Mouse (Mus musculus) cerebellum, adult 2 months (tissue): ENCODE measurements around the gene Bms1. TPM values are rescaled to one million over a fixed set of nuclear protein-coding genes. Genes with fewer than 3 reads are reported as not detected.

ENCODE experiments used
- DNase-seq, 2 experiments: peaks; one replicate each; pipeline ENCODE4 v3.0.0; 2021
- H3K27ac ChIP-seq: fragments of 200-500 bp; 2 replicates; pipeline ENCODE4 v1.5.1; 2012; ENCODE audit warnings: low read length, control low read depth, inconsistent platforms; ENCODE audit not compliant: insufficient read depth
- H3K27me3 ChIP-seq: fragments of 200-500 bp; 2 replicates; pipeline ENCODE4 v1.6.1; 2012; ENCODE audit warnings: inconsistent platforms, mild to moderate bottlenecking, low read length, moderate library complexity; ENCODE audit not compliant: control insufficient read depth, insufficient read depth
- H3K4me1 ChIP-seq: fragments of 200-500 bp; 2 replicates; pipeline ENCODE4 v1.6.1; 2011; ENCODE audit warnings: low read length; ENCODE audit not compliant: control insufficient read depth, insufficient read depth
- H3K4me3 ChIP-seq: fragments of 200-500 bp; replicated peaks from 2 replicates; pipeline ENCODE3; 2011; ENCODE audit warnings: mild to moderate bottlenecking, low read depth, low read length, control low read depth; ENCODE audit not compliant: insufficient read depth
- CTCF ChIP-seq: fragments of 200-500 bp; IDR thresholded peaks from 2 replicates; pipeline ENCODE4 v1.5.1; 2011; ENCODE audit warnings: low read depth, mild to moderate bottlenecking, control low read depth, low read length, moderate library complexity, borderline replicate concordance; ENCODE audit not compliant: insufficient read depth
- POLR2A ChIP-seq: fragments of 200-500 bp; IDR thresholded peaks from 2 replicates; pipeline ENCODE4 v1.6.1; 2011; ENCODE audit warnings: low read length, control low read depth, borderline replicate concordance; ENCODE audit not compliant: insufficient read depth
- WGBS: fragments of 180-500 bp; shearing (Covaris S2); methylation state at CpG from one replicate; pipeline ENCODE4 v1.1.7; 2018; 5-methylcytosine and 5-hydroxymethylcytosine counted together
- polyA plus RNA-seq: library from polyadenylated mRNA; depleted of rRNA; stranded (reverse); fragments of >200 nt; gene quantifications from 2 replicates; pipeline ENCODE4 v1.2.3, GENCODE M21; 2012; rRNA removed

The Bms1 gene
- polyA plus RNA-seq: 18.9 and 19.5 TPM in 2 replicates

GRCm38 (mm10) chr6:118419050-118419920 is at the start of gene Bms1:
Gene Bms1, minus strand, starts transcription at chr6:118419474.
- TF ChIP-seq CTCF (peak; percentile 84), POLR2A (peak; percentile 92)
- Histone ChIP-seq H3K4me3 (peak within 1 kb of the TSS; percentile 76), H3K4me1 (peaks cover 3% of the 10 kb centered on the region; the same call in 1 of the 2 replicates), H3K27ac (peak within 1 kb of the TSS; percentile 69), H3K27me3 (no peaks in the 10 kb centered on the region)
- under 1% methylated on average over 67 of the region's 67 CpGs for WGBS
- DNase-seq: peak; percentile 95 to 98

GRCm38 (mm10) chr6:118462069-118462705 is 42.9 kb upstream of the Bms1 start:
- no peak overlapping the region for H3K27ac ChIP-seq
- 85% methylated on average over 15 of the region's 15 CpGs for WGBS
- H3K27me3 ChIP-seq: no peaks in the 10 kb centered on the region
- no peak for DNase-seq
- no peaks in the 10 kb centered on the region for H3K4me1 ChIP-seq
- TF ChIP-seq CTCF (no peak), POLR2A (no peak)
- H3K4me3 ChIP-seq: no peak overlapping the region

GRCm38 (mm10) chr6:118457726-118458125 is 38.5 kb upstream of the Bms1 start:
- Histone ChIP-seq H3K27me3 (no peaks in the 10 kb centered on the region), H3K27ac (no peak overlapping the region), H3K4me1 (peaks cover 2% of the 10 kb centered on the region; the same call in 1 of the 2 replicates), H3K4me3 (no peak overlapping the region)
- no peak for DNase-seq
- 96% methylated on average over 1 of the region's 1 CpGs for WGBS
- no peak for TF ChIP-seq POLR2A
- TF ChIP-seq CTCF: no peak

- H3K27me3 ChIP-seq: no peaks in the 10 kb centered on the region
- peak; percentile 40; the same call in 1 of the 2 replicates for TF ChIP-seq CTCF
- TF ChIP-seq POLR2A: peak; percentile 96
- peak within 1 kb of the TSS; percentile 97 for H3K27ac ChIP-seq
- peaks cover 2% of the 10 kb centered on the region; the same call in 1 of the 2 replicates for H3K4me1 ChIP-seq
- peak; percentile 96 to 97 for DNase-seq
- WGBS: under 1% methylated on average over 43 of the region's 43 CpGs
- H3K4me3 ChIP-seq: peak within 1 kb of the TSS; percentile 83
Observed at GRCm38 (mm10) chr6:118455042-118455631, 35.9 kb upstream of the Bms1 start, which contains the start of gene Zfp248. Gene Zfp248, minus strand, starts transcription at chr6:118455528.

GRCm38 (mm10) chr6:118454452-118454851 is 35.2 kb upstream of the Bms1 start:
- Histone ChIP-seq H3K27me3 (no peaks in the 10 kb centered on the region), H3K27ac (peak overlapping the region; percentile 15; the same call in 1 of the 2 replicates), H3K4me1 (peaks cover 2% of the 10 kb centered on the region; the same call in 1 of the 2 replicates), H3K4me3 (peak overlapping the region; percentile 83)
- DNase-seq: peak in 1 of 2 experiments; percentile 37
- TF ChIP-seq POLR2A (no peak), CTCF (no peak)
- WGBS: 6% methylated on average over 8 of the region's 8 CpGs

GRCm38 (mm10) chr6:118431502-118431901 is 12.2 kb upstream of the Bms1 start:
- no peak for DNase-seq
- TF ChIP-seq POLR2A: no peak
- no peak for TF ChIP-seq CTCF
- no peak overlapping the region for H3K27ac ChIP-seq
- 79% methylated on average over 4 of the region's 4 CpGs for WGBS
- no peaks in the 10 kb centered on the region for H3K4me1 ChIP-seq
- H3K27me3 ChIP-seq: no peaks in the 10 kb centered on the region
- H3K4me3 ChIP-seq: no peak overlapping the region

- WGBS: 74% methylated on average over 1 of the region's 1 CpGs
- H3K4me3 ChIP-seq: no peak overlapping the region
Observed at GRCm38 (mm10) chr6:118426666-118427065, 7.4 kb upstream of the Bms1 start.

More at GRCm38 (mm10) chr6:118426666-118427065, 7.4 kb upstream of the Bms1 start:
- DNase-seq: no peak
- Histone ChIP-seq H3K4me1 (no peaks in the 10 kb centered on the region), H3K27ac (no peak overlapping the region), H3K27me3 (no peaks in the 10 kb centered on the region)
- TF ChIP-seq CTCF (no peak), POLR2A (no peak)
